Mouse (Mus musculus) monocyte, adult 59 days (primary cell): ENCODE results near the gene Hmx3. TPM values are rescaled to one million over a fixed set of nuclear protein-coding genes. Genes with fewer than 3 reads are reported as not detected.

Experiments used
- total RNA-seq, 2 experiments: library from RNA; stranded (reverse); gene quantifications; one replicate each; pipeline ENCODE4 v1.2.4; 2023

Gene Hmx3
- total RNA-seq = not detected

DNA sequence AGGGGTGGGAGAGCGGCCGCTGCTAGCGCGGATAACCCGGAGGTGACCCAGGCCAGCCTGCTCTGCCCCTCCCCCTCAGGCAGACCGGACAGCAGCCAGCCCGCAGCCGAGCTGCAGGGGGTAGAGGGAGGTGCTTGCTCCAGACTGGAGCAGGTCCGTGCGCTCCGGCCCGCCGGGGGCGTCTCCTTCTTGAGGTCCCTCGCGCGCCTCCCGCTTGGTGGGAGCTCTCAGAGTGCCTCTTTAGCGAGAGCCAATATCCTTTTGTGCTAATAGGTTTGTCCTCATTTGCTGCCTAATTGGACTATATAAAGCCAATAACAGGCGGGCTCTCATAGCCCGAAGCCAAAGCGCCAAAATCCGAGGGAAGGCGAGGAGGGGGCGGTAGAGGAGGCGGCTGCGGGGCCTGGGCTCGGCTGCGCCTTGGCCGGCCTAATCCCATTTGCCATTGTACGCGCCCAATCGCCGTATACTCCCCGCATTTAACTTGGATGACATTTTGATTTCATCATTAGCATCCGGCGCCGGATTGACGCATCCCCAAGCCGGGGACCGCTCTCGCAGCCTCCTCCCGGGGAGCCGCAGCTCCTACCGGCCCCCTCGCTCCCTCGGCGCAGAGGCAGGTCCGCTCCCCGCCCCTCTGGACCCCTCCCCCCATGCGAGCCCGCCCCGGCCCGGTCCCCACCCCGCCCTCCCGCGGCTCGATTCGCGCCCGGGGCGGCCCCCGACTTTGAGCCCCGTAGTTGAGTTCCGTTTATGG lies at the start of gene Hmx3:
TSS of gene Hmx3 (plus strand) at position 753 of the 757 bp plus-strand sequence.

DNA sequence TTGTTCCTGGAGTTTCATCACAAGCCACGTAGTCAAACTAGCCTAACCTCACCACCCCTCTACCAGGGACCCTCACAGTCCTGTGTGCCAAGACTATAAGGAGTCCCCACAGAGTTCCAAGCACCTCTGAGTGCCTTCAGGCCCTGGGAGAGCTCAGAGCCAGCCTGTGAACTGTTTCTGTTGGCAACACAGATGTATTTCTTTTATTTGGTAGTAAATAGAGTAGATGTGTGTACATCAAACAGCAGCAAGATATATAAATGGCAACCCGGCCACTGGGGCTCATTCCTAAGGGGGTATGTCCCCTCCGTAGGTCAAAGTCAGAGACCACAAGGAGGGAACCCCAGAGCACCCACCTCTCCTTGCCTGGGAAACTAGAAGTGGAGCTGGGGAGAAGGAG lies 5.8 kb downstream of the Hmx3 start, which contains the start of gene Hmx2:
TSS of gene Hmx2 (plus strand) at position 301 of the 400 bp plus-strand sequence.

DNA sequence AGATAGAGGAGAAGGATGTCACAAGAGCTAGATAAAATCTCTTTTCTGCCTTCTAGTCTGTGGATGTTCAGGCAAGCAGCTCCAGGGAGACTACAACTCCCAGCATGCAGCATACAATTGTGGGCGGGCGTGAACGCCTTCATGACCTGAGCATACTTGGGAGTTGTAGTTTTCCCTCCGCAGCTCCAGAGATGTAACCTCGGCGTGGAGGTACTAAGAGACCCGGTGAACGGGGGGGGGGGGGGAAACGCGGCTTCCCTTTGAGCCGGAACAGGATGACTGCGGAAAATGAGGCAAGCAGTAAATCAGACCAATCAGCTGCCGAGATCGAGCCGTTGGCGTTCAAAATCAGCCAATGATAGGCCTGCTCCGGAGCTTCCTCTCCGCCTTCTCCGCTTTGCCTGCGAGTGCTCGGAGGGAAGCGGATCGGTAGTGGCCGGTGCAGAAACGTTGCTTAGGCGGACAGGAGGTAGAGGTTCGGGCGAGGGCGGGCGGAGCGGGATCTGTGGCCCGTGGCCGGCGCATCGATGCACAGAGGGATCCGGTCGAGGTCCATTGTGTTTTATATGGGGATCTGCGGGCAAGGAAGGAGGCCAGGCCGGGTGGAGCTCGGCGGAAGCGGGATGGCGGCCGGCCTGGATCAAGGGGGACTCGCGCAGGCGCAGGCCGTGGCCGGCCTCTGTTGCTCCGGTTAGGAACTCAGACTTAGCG lies 17.5 kb downstream of the Hmx3 start, which contains the start of gene Bub3:
TSS of gene Bub3 (plus strand) at position 237 of the 711 bp plus-strand sequence.

Other genes with a start within 250 kb of the Hmx3 start
- not detected for gene Cuzd1, start 220.6 kb upstream of the Hmx3 start, total RNA-seq
- gene Fam24b, start 213.4 kb upstream of the Hmx3 start, total RNA-seq = not detected
- gene Fam24a, start 209.0 kb upstream of the Hmx3 start, total RNA-seq = not detected
- 10 to 100 TPM in 1 of 2 experiments, 1 to 10 TPM in 1; 6.6 to 10.3 TPM for gene 2310057M21Rik, start 180.1 kb upstream of the Hmx3 start, total RNA-seq
- 10 to 100 TPM; 11.0 to 15.2 TPM for gene Pstk, start 171.7 kb upstream of the Hmx3 start, total RNA-seq
- 10 to 100 TPM; 37.2 to 50.7 TPM for gene Ikzf5, start 132.3 kb upstream of the Hmx3 start, total RNA-seq
- 10 to 100 TPM; 19.9 to 30.0 TPM for gene Acadsb, start 132.3 kb upstream of the Hmx3 start, total RNA-seq
- gene Hmx2, start 5.9 kb downstream of the Hmx3 start, total RNA-seq = not detected
- 10 to 100 TPM; 54.9 to 55.1 TPM for gene Bub3, start 17.4 kb downstream of the Hmx3 start, total RNA-seq